Mouse (Mus musculus): ENCODE measurements around the gene Gm1113.

GRCm38 (mm10) chr9:35564536-35565240, 46.6 kb upstream of the Gm1113 start:
- TF ChIP-seq GATA1 (IDR thresholded peaks at IDR 0.05; ENCODE audit: low read length) (no peak), TAL1 (IDR thresholded peaks at IDR 0.05; ENCODE audit: low read length) (no peak)
